Mouse (Mus musculus) limb, embryonic 10.5 days (tissue): ENCODE data around the gene Hnrnpdl. TPM values are rescaled to one million over a fixed set of nuclear protein-coding genes. Genes with fewer than 3 reads are reported as not detected.

ENCODE experiments used
- polyA plus RNA-seq: library from polyadenylated mRNA; unstranded; fragments of >200 nt; fragmentation: Nextera tagmentation; extraction: Ambion mirVana; gene quantifications from 2 replicates; pipeline ENCODE4 v1.2.1, GENCODE M21; 2016

Hnrnpdl gene
- polyA plus RNA-seq, 1 experiment from 2014 or later, result 253 TPM

Other genes starting within 250 kb of the Hnrnpdl start
- not detected in 2 replicates for gene Vamp9, start 133.4 kb downstream of the Hnrnpdl start, polyA plus RNA-seq
- gene Hnrnpd, start 60.7 kb downstream of the Hnrnpdl start, polyA plus RNA-seq, result 335 and 338 TPM in 2 replicates
- 1.7 and 2.4 TPM in 2 replicates for gene 4930524J08Rik, start 60.6 kb downstream of the Hnrnpdl start, polyA plus RNA-seq
- 62.9 and 75.2 TPM in 2 replicates for gene Enoph1, start 321 bp upstream of the Hnrnpdl start, polyA plus RNA-seq
- gene Tmem150c, start 120.1 kb upstream of the Hnrnpdl start, polyA plus RNA-seq, result 0.60 and 0.66 TPM in 2 replicates